Mouse (Mus musculus) embryonic facial prominence, embryonic 14.5 days (tissue): ENCODE results near the gene Olfr145. TPM values are rescaled to one million over a fixed set of nuclear protein-coding genes. Genes with fewer than 3 reads are reported as not detected.

Experiments used
- ATAC-seq: fragments of 200-750 bp; cut with Nextera tagmentation; 2 replicates; pipeline ENCODE4 v1.8.0; 2017; ENCODE audit warnings: low read depth, moderate number of reproducible peaks, moderate TSS enrichment
- DNase-seq: peaks from one replicate; pipeline ENCODE4 v3.0.0-alpha.2; 2015; ENCODE audit warnings: low spot score
- H3K27ac ChIP-seq: fragments of 300-500 bp; sonication (generic); replicated peaks from 2 replicates; pipeline ENCODE4 v1.5.1; 2014; ENCODE audit warnings: low read depth, mild to moderate bottlenecking, low read length, moderate library complexity
- H3K27me3 ChIP-seq: fragments of 300-500 bp; sonication (generic); replicated peaks from 2 replicates; pipeline ENCODE4 v1.6.1; 2014; ENCODE audit warnings: low read length; ENCODE audit not compliant: control insufficient read depth, insufficient read depth
- H3K36me3 ChIP-seq: fragments of 300-500 bp; sonication (generic); 2 replicates; pipeline ENCODE4 v1.6.1; 2014; ENCODE audit warnings: low read length, mixed read lengths; ENCODE audit not compliant: control insufficient read depth, insufficient read depth
- H3K4me1 ChIP-seq: fragments of 300-500 bp; sonication (generic); 2 replicates; pipeline ENCODE4 v1.6.1; 2014; ENCODE audit warnings: antibody characterized with exemption, low read length; ENCODE audit not compliant: control insufficient read depth, insufficient read depth
- H3K4me2 ChIP-seq: fragments of 300-500 bp; sonication (generic); 2 replicates; pipeline ENCODE4 v1.6.1; 2014; ENCODE audit warnings: low read depth, mild to moderate bottlenecking, low read length, moderate library complexity, mixed read lengths
- H3K4me3 ChIP-seq: fragments of 300-500 bp; sonication (generic); 2 replicates; pipeline ENCODE4 v1.5.1; 2014; ENCODE audit warnings: low read depth, mild to moderate bottlenecking, low read length
- H3K9ac ChIP-seq: fragments of 300-500 bp; sonication (generic); 2 replicates; pipeline ENCODE4 v1.6.1; 2014; ENCODE audit warnings: low read depth, mild to moderate bottlenecking, low read length, moderate library complexity, mixed read lengths
- H3K9me3 ChIP-seq: fragments of 300-500 bp; sonication (generic); 2 replicates; pipeline ENCODE4 v1.6.1; 2016; ENCODE audit warnings: low read length; ENCODE audit not compliant: control insufficient read depth
- WGBS: fragments of 180-500 bp; shearing (Covaris S2); extraction: QIAGEN DNeasy Blood & Tissue Kit; methylation state at CpG from one replicate; pipeline ENCODE4 v1.1.7; 2014; 5-methylcytosine and 5-hydroxymethylcytosine counted together
- polyA plus RNA-seq: library from polyadenylated mRNA; unstranded; fragments of >200 nt; fragmentation: Nextera tagmentation; extraction: Ambion mirVana; gene quantifications from 2 replicates; pipeline ENCODE4 v1.2.1, GENCODE M21; 2014

The Olfr145 gene
- polyA plus RNA-seq, 1 experiment from 2014 or later: 0.26 TPM

DNA sequence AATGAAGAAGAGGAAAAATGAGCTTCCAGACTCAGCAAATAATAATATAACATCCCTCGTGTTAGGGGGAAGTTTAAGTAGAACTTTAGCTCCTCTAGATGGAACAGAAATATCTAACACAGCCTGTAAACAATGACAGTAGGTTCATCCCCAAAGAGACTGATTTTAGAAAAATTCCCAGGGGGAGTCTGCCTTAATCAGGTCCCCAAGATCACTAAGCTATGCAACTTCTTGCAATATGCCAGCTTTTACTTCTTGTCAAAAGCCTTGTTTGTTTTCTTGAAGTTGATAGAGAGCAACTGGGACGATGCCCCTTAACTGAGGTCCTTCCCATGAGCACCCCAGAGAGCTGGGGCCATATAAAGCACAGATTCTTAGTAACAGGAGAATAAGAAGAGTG is 21.0 kb downstream of the Olfr145 start, which contains the start of gene Olfr878:
TSS of gene Olfr878 (plus strand) at position 301 of the 400 bp plus-strand sequence.
- H3K27me3 ChIP-seq: no peaks in the 10 kb centered on the region
- no peaks in the 10 kb centered on the region for H3K36me3 ChIP-seq
- H3K9ac ChIP-seq: no peak within 1 kb of the TSS
- no peaks in the 10 kb centered on the region for H3K4me1 ChIP-seq
- H3K27ac ChIP-seq: no peak within 1 kb of the TSS
- H3K4me2 ChIP-seq: no peak within 1 kb of the TSS
- H3K9me3 ChIP-seq: 0 out of 2 replicates have a peak, but pooled peaks cover 6% of the 10 kb centered on the region
- 87% methylated on average over 2 of the region's 2 CpGs for WGBS
- H3K4me3 ChIP-seq: no peak within 1 kb of the TSS
- no peak for ATAC-seq
- DNase-seq: no peak

DNA sequence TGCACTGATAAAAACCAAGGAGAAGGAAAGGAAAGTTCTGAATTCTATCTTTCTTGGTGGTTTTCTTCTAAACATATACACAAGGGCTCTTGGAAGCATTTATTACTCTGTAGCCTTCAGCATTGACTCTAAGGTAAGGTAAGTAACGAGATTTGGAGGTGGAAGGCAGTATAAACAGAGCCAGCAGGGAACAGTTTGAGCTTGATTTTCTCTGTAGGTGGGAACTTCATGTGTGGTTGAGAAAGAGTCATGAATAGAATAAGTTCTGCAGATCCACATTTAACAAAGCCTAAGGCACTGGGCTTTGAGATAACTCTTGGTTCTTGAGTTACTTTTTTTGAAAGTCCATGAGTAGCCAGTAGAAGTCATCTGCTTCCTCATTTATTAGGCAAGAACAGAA is 21.5 kb downstream of the Olfr145 start:
- no peak overlapping the region for H3K27ac ChIP-seq
- no peaks in the 10 kb centered on the region for H3K4me1 ChIP-seq
- H3K9me3 ChIP-seq: 0 out of 2 replicates have a peak, but pooled peaks cover 6% of the 10 kb centered on the region
- no peaks in the 10 kb centered on the region for H3K36me3 ChIP-seq
- no peak overlapping the region for H3K9ac ChIP-seq
- DNase-seq: no peak
- no peak overlapping the region for H3K4me3 ChIP-seq
- 55% methylated on average over 1 of the region's 1 CpGs for WGBS
- no peak for ATAC-seq
- H3K4me2 ChIP-seq: no peak overlapping the region
- no peaks in the 10 kb centered on the region for H3K27me3 ChIP-seq

DNA sequence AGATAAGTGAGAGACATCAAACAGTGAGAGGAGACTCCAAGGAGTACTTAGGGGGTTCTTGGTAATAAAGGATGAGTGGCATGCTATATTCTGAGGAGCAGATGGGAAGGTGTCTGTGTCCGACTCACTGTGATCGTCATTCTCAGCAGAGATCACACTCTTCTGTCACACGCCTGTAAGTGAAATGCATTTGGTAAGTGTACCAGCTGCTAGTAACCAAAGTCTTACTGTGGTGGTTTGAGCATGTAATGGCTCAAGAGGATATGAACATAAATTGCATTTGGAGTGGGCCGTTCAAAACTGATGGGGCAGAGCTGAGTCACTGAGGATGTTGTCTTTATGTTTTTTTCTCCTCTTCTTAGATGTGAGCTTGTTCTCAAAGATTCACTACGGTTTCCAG is 27.7 kb downstream of the Olfr145 start:
- Histone ChIP-seq H3K4me1 (no peaks in the 10 kb centered on the region), H3K9me3 (no peaks in the 10 kb centered on the region), H3K9ac (no peak overlapping the region), H3K4me2 (no peak overlapping the region), H3K27me3 (no peaks in the 10 kb centered on the region), H3K36me3 (no peaks in the 10 kb centered on the region), H3K4me3 (no peak overlapping the region), H3K27ac (no peak overlapping the region)
- WGBS: 76% methylated on average over 5 of the region's 5 CpGs
- no peak for DNase-seq
- no peak for ATAC-seq

DNA sequence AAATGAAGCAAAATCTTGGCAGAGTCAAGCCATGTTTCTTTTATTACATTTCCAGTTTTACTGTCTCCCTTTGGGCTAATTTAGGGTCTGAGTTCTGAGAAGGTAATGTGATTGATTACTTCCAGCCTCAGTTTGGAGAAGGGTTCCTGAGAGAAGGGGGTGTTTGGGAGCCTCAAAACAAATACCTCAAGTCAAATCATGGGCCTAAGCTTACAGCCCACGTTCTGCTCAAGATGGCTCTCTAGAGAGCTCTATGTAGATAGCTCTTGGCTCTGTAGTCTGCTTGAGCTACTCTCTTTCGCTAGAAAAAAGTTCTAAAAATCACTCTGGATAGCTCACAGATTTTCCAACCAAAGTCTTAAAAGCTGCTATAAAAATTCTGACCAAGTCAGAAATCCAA is 28.9 kb downstream of the Olfr145 start:
- no peaks in the 10 kb centered on the region for H3K36me3 ChIP-seq
- H3K27me3 ChIP-seq: no peaks in the 10 kb centered on the region
- no peaks in the 10 kb centered on the region for H3K4me1 ChIP-seq
- H3K4me3 ChIP-seq: no peak overlapping the region
- H3K9ac ChIP-seq: no peak overlapping the region
- 50% methylated on average over 2 of the region's 2 CpGs for WGBS
- no peaks in the 10 kb centered on the region for H3K9me3 ChIP-seq
- no peak overlapping the region for H3K4me2 ChIP-seq
- DNase-seq: no peak
- ATAC-seq: no peak
- no peak overlapping the region for H3K27ac ChIP-seq

DNA sequence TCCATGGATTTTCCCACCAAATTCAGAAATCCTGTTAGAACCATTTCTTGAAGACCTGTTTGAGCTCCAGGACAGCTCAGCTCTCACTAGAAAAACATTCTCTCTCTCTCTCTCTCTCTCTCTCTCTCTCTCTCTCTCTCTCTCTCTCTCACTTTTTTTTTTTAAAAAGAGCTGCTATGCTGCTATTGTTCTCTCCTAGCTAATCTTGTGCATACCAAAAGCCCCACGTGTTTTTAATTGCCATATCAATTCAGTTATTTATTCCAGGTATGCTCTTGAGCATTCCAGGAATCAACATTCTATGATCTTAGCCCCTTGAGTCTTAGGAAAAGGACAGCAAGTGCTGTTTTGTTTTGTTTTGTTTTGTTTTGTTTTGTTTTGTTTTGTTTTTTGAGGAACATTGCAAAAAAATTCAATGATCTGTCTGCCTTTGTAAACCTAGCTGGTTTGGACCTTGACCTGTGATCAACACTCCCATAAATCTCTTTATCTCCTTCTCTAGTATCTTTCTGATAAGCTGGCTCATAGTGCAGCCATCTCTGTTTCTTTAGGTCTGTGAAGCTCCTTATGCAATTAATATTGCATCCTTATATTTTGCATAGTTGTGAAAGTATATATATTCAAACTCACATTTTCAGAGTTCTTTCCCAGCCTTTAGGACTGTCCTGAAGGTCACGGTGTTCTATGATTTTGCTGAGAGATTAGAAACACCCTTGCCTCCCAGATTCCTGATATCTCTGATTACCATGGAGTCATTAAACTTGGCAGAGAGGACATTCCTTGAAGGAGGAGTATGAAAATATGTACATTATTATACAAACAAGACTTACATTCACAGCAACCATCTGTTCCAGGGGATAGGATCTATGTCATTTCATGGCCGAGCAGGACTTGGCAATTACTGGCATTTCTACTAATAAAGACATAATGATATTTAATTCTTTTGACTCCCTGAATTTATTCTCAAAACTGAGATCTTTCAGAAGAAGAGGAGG is 29.8 kb downstream of the Olfr145 start:
- WGBS: 52% methylated on average over 3 of the region's 3 CpGs
- ATAC-seq: no peak

DNA sequence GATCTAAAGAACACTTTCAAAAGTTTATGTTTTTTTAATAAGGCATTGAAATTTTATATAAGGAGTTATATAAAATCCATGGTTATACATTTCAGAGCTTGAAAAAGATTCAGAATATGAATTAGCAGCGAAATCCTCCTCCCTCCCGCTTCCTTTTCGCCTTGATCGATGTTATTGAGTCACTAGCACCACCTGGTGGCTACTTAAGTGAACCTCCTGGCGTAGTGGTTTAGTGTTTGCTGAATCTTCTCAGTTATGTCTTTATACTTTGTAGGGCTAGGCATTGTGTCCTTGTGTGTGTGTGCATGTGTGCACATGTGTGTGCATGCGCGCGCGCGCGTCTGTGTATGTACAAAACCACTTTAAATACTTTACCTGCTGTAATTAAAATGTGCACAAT is 36.0 kb downstream of the Olfr145 start:
- Histone ChIP-seq H3K27me3 (no peaks in the 10 kb centered on the region), H3K27ac (no peak overlapping the region), H3K9me3 (no peaks in the 10 kb centered on the region), H3K4me2 (no peak overlapping the region), H3K4me3 (no peak overlapping the region), H3K36me3 (no peaks in the 10 kb centered on the region), H3K9ac (no peak overlapping the region), H3K4me1 (no peaks in the 10 kb centered on the region)
- WGBS: 5% methylated on average over 11 of the region's 11 CpGs
- no peak for ATAC-seq
- DNase-seq: peak; percentile 89

More for the DNA sequence above, 29.8 kb downstream of the Olfr145 start:
- DNase-seq: no peak
- Histone ChIP-seq H3K9ac (no peak overlapping the region), H3K27ac (no peak overlapping the region), H3K4me2 (no peak overlapping the region), H3K36me3 (no peaks in the 10 kb centered on the region), H3K4me1 (no peaks in the 10 kb centered on the region), H3K27me3 (no peaks in the 10 kb centered on the region), H3K9me3 (no peaks in the 10 kb centered on the region), H3K4me3 (no peak overlapping the region)

DNA sequence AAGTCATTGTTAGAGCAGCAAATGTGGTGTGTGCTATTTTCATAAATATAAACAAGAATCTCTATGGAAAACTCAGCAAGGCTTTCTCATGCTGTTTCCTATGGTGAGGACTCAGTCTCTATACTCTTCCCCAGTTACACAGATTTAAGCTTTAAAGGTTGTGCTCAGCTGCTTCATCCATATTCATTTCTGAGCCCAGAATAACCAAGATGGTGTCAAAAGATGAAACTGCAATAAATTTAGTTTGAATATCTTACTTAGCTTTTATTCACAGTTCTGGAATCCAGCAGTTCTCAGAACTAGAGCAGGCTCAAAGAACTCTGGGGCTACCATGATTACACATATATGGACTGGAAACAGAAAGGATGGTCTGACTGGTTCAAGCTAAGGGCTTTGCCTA is 37.6 kb downstream of the Olfr145 start:
- no peaks in the 10 kb centered on the region for H3K9me3 ChIP-seq
- no peak for DNase-seq
- H3K36me3 ChIP-seq: no peaks in the 10 kb centered on the region
- no peak overlapping the region for H3K4me3 ChIP-seq
- no peak overlapping the region for H3K27ac ChIP-seq
- H3K4me1 ChIP-seq: no peaks in the 10 kb centered on the region
- H3K27me3 ChIP-seq: no peaks in the 10 kb centered on the region
- no peak overlapping the region for H3K4me2 ChIP-seq
- ATAC-seq: no peak
- no peak overlapping the region for H3K9ac ChIP-seq

DNA sequence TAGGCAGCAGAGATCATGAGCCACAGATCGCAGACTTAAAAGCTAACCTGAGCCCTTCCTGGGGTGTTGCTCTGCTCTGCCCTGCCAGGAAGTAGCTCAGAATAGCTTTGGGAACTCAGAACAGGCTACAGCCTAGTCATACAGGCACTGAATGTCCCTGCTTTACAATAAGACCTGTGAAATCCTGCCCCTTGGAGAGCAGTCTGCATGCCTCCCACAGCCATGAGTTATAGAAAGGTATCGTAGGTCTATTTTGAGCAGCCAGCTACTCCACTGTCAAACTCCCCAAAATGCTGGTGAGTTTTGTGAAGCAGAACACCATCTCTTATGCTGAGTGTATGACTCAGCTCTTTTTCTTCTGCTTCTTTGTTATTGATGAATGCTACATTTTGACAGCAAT is 44.6 kb downstream of the Olfr145 start:
- Histone ChIP-seq H3K4me2 (no peak overlapping the region), H3K9me3 (no peaks in the 10 kb centered on the region), H3K4me3 (no peak overlapping the region), H3K27ac (no peak overlapping the region), H3K36me3 (no peaks in the 10 kb centered on the region), H3K27me3 (no peaks in the 10 kb centered on the region), H3K9ac (no peak overlapping the region), H3K4me1 (no peaks in the 10 kb centered on the region)
- no peak for DNase-seq
- ATAC-seq: no peak
- WGBS: 94% methylated on average over 2 of the region's 2 CpGs
